14 mouse cellular contexts compared by ENCODE assay signal in the genomic region with DNA sequence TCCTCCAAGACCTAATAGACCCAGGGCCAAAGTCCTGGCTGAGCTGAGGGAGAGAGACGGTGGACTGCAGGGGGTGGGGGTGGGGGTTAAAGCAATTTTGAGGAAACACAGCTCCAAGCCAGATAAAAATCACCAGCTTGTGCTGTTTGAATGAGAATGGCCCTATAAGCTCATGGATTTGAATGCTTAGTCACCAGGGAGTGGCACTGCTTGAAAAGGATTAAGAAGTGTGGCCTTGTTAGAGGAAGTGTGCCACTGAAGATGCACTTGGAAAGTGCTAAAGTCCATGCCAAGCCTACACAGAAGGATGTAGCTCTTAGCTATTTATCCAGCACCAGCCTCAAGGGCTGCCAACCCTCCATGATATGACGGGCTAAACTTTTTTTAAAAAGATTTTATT.
"Had no signal": no experiment of that assay in that cellular context is flagged by ENCODE, and none has a peak within 500 bp of the region (broad histone marks: within the 10 kb centered on the region; RNA-seq: fewer than 3 reads in every experiment).

No protein-coding gene starts in this region.

- DNase-seq: kidney, adult 18-20 months; kidney, postnatal 10 days; liver; lung, adult 2 months; lung, postnatal 36 days; midbrain, embryonic 14.5 days; right cerebral cortex, postnatal 4 days; thymus, adult 18-20 months; thymus, postnatal 14 days had no signal

- H3K36me3 ChIP-seq: limb, embryonic 12.5 days; midbrain, embryonic 10.5 days; neural tube, embryonic 15.5 days had no signal

- H3K27ac ChIP-seq: stomach, postnatal 0 days had no signal

- H3K4me3 ChIP-seq: limb, embryonic 12.5 days; myocyte had no signal
